Mouse (Mus musculus) cerebellum, adult 2 months (tissue): ENCODE data around the gene Atg4a-ps.

Source experiments
- CTCF ChIP-seq: fragments of 200-500 bp; IDR thresholded peaks from 2 replicates; pipeline ENCODE4 v1.5.1; 2011; ENCODE audit warnings: low read depth, mild to moderate bottlenecking, control low read depth, low read length, moderate library complexity, borderline replicate concordance; ENCODE audit not compliant: insufficient read depth
- POLR2A ChIP-seq: fragments of 200-500 bp; IDR thresholded peaks from 2 replicates; pipeline ENCODE4 v1.6.1; 2011; ENCODE audit warnings: low read length, control low read depth, borderline replicate concordance; ENCODE audit not compliant: insufficient read depth

- TF ChIP-seq CTCF (no peak), POLR2A (no peak)
Measured at GRCm38 (mm10) chr3:103597586-103597985, 48.3 kb downstream of the Atg4a-ps start.
